Mouse (Mus musculus) frontal cortex, postnatal 36 days (tissue): ENCODE data around the gene Prep.
A peak's percentile ranks its signal among the peaks of the same experiment; 100 is the strongest.
"Not testable (repeated sequence)": the region's sequence is repeated elsewhere in the genome, so short reads cannot be mapped to it uniquely, and the experiment has no call there.

Source experiments
- DNase-seq, 2 experiments: peaks; one replicate each; pipeline ENCODE4 v3.0.0; 2022; ENCODE audit warnings: low spot score in 2 of 2

Gene Prep

GRCm38 (mm10) chr10:45114462-45114861 lies 47.5 kb downstream of the Prep start:
- no peak for DNase-seq

- DNase-seq, result no peak
Observed at GRCm38 (mm10) chr10:45116832-45117231, 49.8 kb downstream of the Prep start.

- DNase-seq, result no peak
Observed at GRCm38 (mm10) chr10:45118389-45118788, 51.4 kb downstream of the Prep start.

- DNase-seq, result no peak
Observed at GRCm38 (mm10) chr10:45121637-45122036, 54.6 kb downstream of the Prep start.

GRCm38 (mm10) chr10:45122476-45122875 lies 55.5 kb downstream of the Prep start:
- DNase-seq, result no peak

- DNase-seq, result no peak
Observed at GRCm38 (mm10) chr10:45123011-45123410, 56.0 kb downstream of the Prep start.

- DNase-seq, result no peak
Observed at GRCm38 (mm10) chr10:45129105-45129504, 62.1 kb downstream of the Prep start.

GRCm38 (mm10) chr10:45130004-45130403 lies 63.0 kb downstream of the Prep start:
- DNase-seq, result no peak

- no peak for DNase-seq
Observed at GRCm38 (mm10) chr10:45132371-45132770, 65.4 kb downstream of the Prep start.

- peak; percentile 44 to 55 for DNase-seq
Observed at GRCm38 (mm10) chr10:45136806-45137205, 69.8 kb downstream of the Prep start.

- no peak for DNase-seq
Observed at GRCm38 (mm10) chr10:45139910-45140309, 72.9 kb downstream of the Prep start.

- DNase-seq, result no peak
Observed at GRCm38 (mm10) chr10:45140474-45141212, 73.6 kb downstream of the Prep start.

GRCm38 (mm10) chr10:45142359-45142758 lies 75.4 kb downstream of the Prep start:
- DNase-seq, result no peak

GRCm38 (mm10) chr10:45144038-45144817 lies 77.2 kb downstream of the Prep start:
- DNase-seq, result no peak

GRCm38 (mm10) chr10:45146821-45147220 lies 79.8 kb downstream of the Prep start:
- DNase-seq, result no peak

GRCm38 (mm10) chr10:45151137-45151536 lies 84.1 kb downstream of the Prep start:
- no peak for DNase-seq

- no peak for DNase-seq
Observed at GRCm38 (mm10) chr10:45151771-45152692, 85.0 kb downstream of the Prep start.

- DNase-seq, result no peak
Observed at GRCm38 (mm10) chr10:45154557-45155060, 87.6 kb downstream of the Prep start.

GRCm38 (mm10) chr10:45165851-45166250 lies 98.8 kb downstream of the Prep start:
- DNase-seq, result no peak

GRCm38 (mm10) chr10:45173927-45174326 lies 106.9 kb downstream of the Prep start:
- DNase-seq, result no peak

GRCm38 (mm10) chr10:45174345-45174744 lies 107.3 kb downstream of the Prep start:
- DNase-seq, result no peak

- DNase-seq, result not testable (repeated sequence)
Observed at GRCm38 (mm10) chr10:45177798-45178197, 110.8 kb downstream of the Prep start, which contains the start of gene Popdc3. Popdc3 (plus strand) TSS chr10:45178098.
